ENCODE assay signal across 16 mouse cellular contexts in genomic region chrX:134849662-134850061, GRCm38 (mm10).
"Had no signal": no experiment of that assay in that cellular context is flagged by ENCODE, and none has a peak within 500 bp of the region (broad histone marks: within the 10 kb centered on the region; RNA-seq: fewer than 3 reads in every experiment).

No protein-coding gene starts in this region.

- H3K4me1 ChIP-seq: neural tube, embryonic 13.5 days; neural tube, embryonic 15.5 days; stomach, embryonic 15.5 days had no signal

- H3K4me2 ChIP-seq: neural tube, embryonic 13.5 days; neural tube, embryonic 15.5 days; stomach, embryonic 15.5 days had no signal

- DNase-seq: retina, postnatal 1 day; right cerebral cortex, adult 18-20 months; right cerebral cortex, postnatal 14 days; right cerebral cortex, postnatal 25 days; right cerebral cortex, postnatal 4 days; spleen, adult 18-20 months; thymus, adult 18-20 months; thymus, adult 2 months; thymus, postnatal 14 days; thymus, postnatal 25 days; thymus, postnatal 36 days; thymus, postnatal 4 days had no signal

- H3K27ac ChIP-seq: neural tube, embryonic 13.5 days; neural tube, embryonic 15.5 days; stomach, embryonic 15.5 days; stomach, postnatal 0 days had no signal

- H3K9ac ChIP-seq: neural tube, embryonic 13.5 days; neural tube, embryonic 15.5 days; stomach, embryonic 15.5 days had no signal

- H3K36me3 ChIP-seq: neural tube, embryonic 13.5 days; neural tube, embryonic 15.5 days; stomach, embryonic 15.5 days had no signal

- H3K9me3 ChIP-seq: neural tube, embryonic 13.5 days; neural tube, embryonic 15.5 days; stomach, embryonic 15.5 days had no signal

- H3K4me3 ChIP-seq: neural tube, embryonic 13.5 days; neural tube, embryonic 15.5 days; stomach, embryonic 15.5 days had no signal
